Mouse (Mus musculus) limb, embryonic 15.5 days (tissue): Measurements from ENCODE around the gene Dennd1a. TPM values are rescaled to one million over a fixed set of nuclear protein-coding genes. Genes with fewer than 3 reads are reported as not detected.

ENCODE experiments used
- ATAC-seq: fragments of 200-750 bp; cut with Nextera tagmentation; 2 replicates; pipeline ENCODE4 v1.8.0; 2017; ENCODE audit warnings: low read depth, moderate TSS enrichment; ENCODE audit not compliant: insufficient number of reproducible peaks, low FRiP score, low TSS enrichment
- H3K27ac ChIP-seq: fragments of 300-500 bp; sonication (generic); 2 replicates; pipeline ENCODE4 v1.5.1; 2015; ENCODE audit warnings: moderate library complexity, mild to moderate bottlenecking, inconsistent platforms
- H3K27me3 ChIP-seq: fragments of 300-500 bp; sonication (generic); 2 replicates; pipeline ENCODE4 v1.6.1; 2015; ENCODE audit warnings: inconsistent platforms
- H3K36me3 ChIP-seq: fragments of 300-500 bp; sonication (generic); 2 replicates; pipeline ENCODE4 v1.6.1; 2015; ENCODE audit warnings: inconsistent platforms
- H3K4me1 ChIP-seq: fragments of 300-500 bp; sonication (generic); 2 replicates; pipeline ENCODE4 v1.6.1; 2015; ENCODE audit warnings: inconsistent platforms
- H3K4me2 ChIP-seq: fragments of 300-500 bp; sonication (generic); 2 replicates; pipeline ENCODE4 v1.6.1; 2015; ENCODE audit warnings: mild to moderate bottlenecking, inconsistent platforms
- H3K4me3 ChIP-seq: fragments of 300-500 bp; sonication (generic); 2 replicates; pipeline ENCODE4 v1.5.1; 2015; ENCODE audit warnings: mild to moderate bottlenecking, inconsistent platforms
- H3K9ac ChIP-seq: fragments of 300-500 bp; sonication (generic); 2 replicates; pipeline ENCODE4 v1.6.1; 2015; ENCODE audit warnings: inconsistent platforms
- H3K9me3 ChIP-seq: fragments of 300-500 bp; sonication (generic); 2 replicates; pipeline ENCODE4 v1.6.1; 2016; ENCODE audit warnings: inconsistent platforms
- WGBS: fragments of 180-500 bp; shearing (Covaris S2); methylation state at CpG from one replicate; pipeline ENCODE4 v1.1.7; 2015; 5-methylcytosine and 5-hydroxymethylcytosine counted together
- polyA plus RNA-seq: library from polyadenylated mRNA; unstranded; fragments of >200 nt; fragmentation: Nextera tagmentation; extraction: Ambion mirVana; gene quantifications from 2 replicates; pipeline ENCODE4 v1.2.1, GENCODE M21; 2015

Gene Dennd1a
- polyA plus RNA-seq, 1 experiment from 2014 or later, result 13.0 TPM

DNA sequence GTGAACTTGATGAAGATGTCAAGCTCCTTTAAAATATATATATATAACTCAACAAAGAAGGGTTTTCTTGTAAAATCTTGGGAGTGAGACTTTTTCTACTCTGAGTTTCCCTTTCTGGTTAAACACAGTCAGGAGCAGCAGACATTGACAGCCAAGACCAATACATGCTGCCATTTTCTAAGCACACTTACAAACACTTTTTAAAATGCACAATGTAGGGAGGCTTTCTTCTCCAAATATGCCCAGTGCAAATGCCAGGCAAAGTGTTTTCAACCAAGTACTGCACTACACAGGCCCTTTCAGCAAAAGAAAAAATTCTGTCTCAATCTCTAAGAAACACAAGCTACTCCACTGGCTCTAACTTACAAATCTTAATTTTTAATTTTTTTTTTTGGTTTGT, 65.7 kb downstream of the Dennd1a start:
- Histone ChIP-seq H3K4me3 (no peak overlapping the region), H3K27me3 (no peaks in the 10 kb centered on the region), H3K4me1 (no peaks in the 10 kb centered on the region), H3K9ac (no peak overlapping the region), H3K4me2 (no peak overlapping the region), H3K36me3 (no peaks in the 10 kb centered on the region), H3K27ac (no peak overlapping the region), H3K9me3 (no peaks in the 10 kb centered on the region)
- ATAC-seq, result no peak

- Histone ChIP-seq H3K36me3 (no peaks in the 10 kb centered on the region), H3K27me3 (no peaks in the 10 kb centered on the region), H3K4me3 (no peak overlapping the region), H3K4me1 (no peaks in the 10 kb centered on the region), H3K9ac (no peak overlapping the region), H3K9me3 (no peaks in the 10 kb centered on the region), H3K27ac (no peak overlapping the region), H3K4me2 (no peak overlapping the region)
- ATAC-seq, result no peak
- WGBS, result 48% methylated on average over 4 of the region's 4 CpGs
Measured at GRCm38 (mm10) chr2:38220687-38221435, 66.3 kb downstream of the Dennd1a start.

DNA sequence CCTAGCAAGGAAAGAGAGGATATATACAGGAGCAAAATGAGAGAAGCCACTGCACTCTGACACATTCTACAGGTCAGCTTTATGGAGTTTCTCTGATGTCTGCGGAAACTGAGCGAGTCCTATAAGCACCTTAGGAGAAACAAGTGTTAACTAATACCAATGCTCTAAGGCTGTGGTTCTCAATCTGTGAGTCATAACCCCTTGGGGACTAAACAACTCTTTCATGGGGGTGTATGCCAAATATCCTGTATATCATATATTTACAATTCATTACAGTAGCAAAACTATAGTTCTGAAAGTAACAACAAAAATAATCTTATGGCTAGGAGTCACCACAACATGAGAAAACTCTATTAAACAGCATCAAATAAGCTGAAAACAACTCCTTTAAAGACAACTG, 67.5 kb downstream of the Dennd1a start:
- no peak for ATAC-seq
- Histone ChIP-seq H3K4me3 (no peak overlapping the region), H3K4me2 (no peak overlapping the region), H3K36me3 (no peaks in the 10 kb centered on the region), H3K27me3 (no peaks in the 10 kb centered on the region), H3K9ac (no peak overlapping the region), H3K9me3 (no peaks in the 10 kb centered on the region), H3K27ac (no peak overlapping the region), H3K4me1 (no peaks in the 10 kb centered on the region)
- 86% methylated on average over 2 of the region's 2 CpGs for WGBS

- no peak for ATAC-seq
- H3K4me1 ChIP-seq, result no peaks in the 10 kb centered on the region
- no peak overlapping the region for H3K4me3 ChIP-seq
- WGBS, result 74% methylated on average over 1 of the region's 1 CpGs
- H3K9ac ChIP-seq, result no peak overlapping the region
- H3K27me3 ChIP-seq, result no peaks in the 10 kb centered on the region
- no peak overlapping the region for H3K27ac ChIP-seq
- H3K36me3 ChIP-seq, result no peaks in the 10 kb centered on the region
- H3K9me3 ChIP-seq, result no peaks in the 10 kb centered on the region
- no peak overlapping the region for H3K4me2 ChIP-seq
Measured at GRCm38 (mm10) chr2:38213041-38213440, 74.1 kb downstream of the Dennd1a start.

- Histone ChIP-seq H3K4me3 (no peak overlapping the region), H3K9me3 (no peaks in the 10 kb centered on the region), H3K4me1 (no peaks in the 10 kb centered on the region), H3K27ac (no peak overlapping the region), H3K27me3 (no peaks in the 10 kb centered on the region), H3K9ac (no peak overlapping the region), H3K36me3 (no peaks in the 10 kb centered on the region), H3K4me2 (no peak overlapping the region)
- WGBS, result 95% methylated on average over 2 of the region's 2 CpGs
- no peak for ATAC-seq
Measured at GRCm38 (mm10) chr2:38211426-38211825, 75.8 kb downstream of the Dennd1a start.

DNA sequence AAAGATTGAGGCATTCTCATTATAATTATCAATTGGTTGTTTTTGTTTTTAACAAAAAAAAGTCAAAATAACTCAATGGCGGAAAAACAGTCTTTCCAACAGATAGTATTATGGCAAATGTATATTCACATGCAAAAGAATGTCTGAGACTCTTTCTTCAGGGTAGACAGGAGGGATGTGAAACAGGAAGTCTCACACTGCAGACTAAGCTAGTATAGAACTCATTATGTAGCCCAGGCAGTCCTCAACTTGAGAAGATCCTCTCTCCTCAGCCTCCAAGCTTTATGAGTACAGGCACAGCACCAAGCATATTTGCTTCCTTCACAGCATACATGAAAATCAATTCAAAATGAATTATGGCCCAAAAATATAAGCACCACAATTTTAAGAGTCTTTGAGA, 79.4 kb downstream of the Dennd1a start:
- Histone ChIP-seq H3K9ac (no peak overlapping the region), H3K9me3 (no peaks in the 10 kb centered on the region), H3K4me3 (no peak overlapping the region), H3K36me3 (no peaks in the 10 kb centered on the region), H3K4me2 (no peak overlapping the region), H3K4me1 (no peaks in the 10 kb centered on the region), H3K27ac (no peak overlapping the region), H3K27me3 (no peaks in the 10 kb centered on the region)
- no peak for ATAC-seq
- WGBS, result 98% methylated on average over 1 of the region's 1 CpGs

- H3K9me3 ChIP-seq, result no peaks in the 10 kb centered on the region
Measured at GRCm38 (mm10) chr2:38205281-38205680, 81.9 kb downstream of the Dennd1a start.

GRCm38 (mm10) chr2:38204696-38205095, 82.5 kb downstream of the Dennd1a start:
- 41% methylated on average over 2 of the region's 2 CpGs for WGBS
- no peak for ATAC-seq
- no peak overlapping the region for H3K9ac ChIP-seq
- H3K27me3 ChIP-seq, result no peaks in the 10 kb centered on the region
- H3K36me3 ChIP-seq, result no peaks in the 10 kb centered on the region
- H3K27ac ChIP-seq, result no peak overlapping the region
- H3K4me3 ChIP-seq, result no peak overlapping the region
- H3K9me3 ChIP-seq, result no peaks in the 10 kb centered on the region
- no peak overlapping the region for H3K4me2 ChIP-seq
- no peaks in the 10 kb centered on the region for H3K4me1 ChIP-seq

More at GRCm38 (mm10) chr2:38205281-38205680, 81.9 kb downstream of the Dennd1a start:
- no peak overlapping the region for H3K4me2 ChIP-seq
- H3K9ac ChIP-seq, result no peak overlapping the region
- no peaks in the 10 kb centered on the region for H3K27me3 ChIP-seq
- ATAC-seq, result no peak
- H3K4me1 ChIP-seq, result no peaks in the 10 kb centered on the region
- WGBS, result 70% methylated on average over 5 of the region's 5 CpGs
- H3K36me3 ChIP-seq, result no peaks in the 10 kb centered on the region
- H3K4me3 ChIP-seq, result no peak overlapping the region
- no peak overlapping the region for H3K27ac ChIP-seq

GRCm38 (mm10) chr2:38198072-38198471, 89.1 kb downstream of the Dennd1a start:
- Histone ChIP-seq H3K36me3 (no peaks in the 10 kb centered on the region), H3K9me3 (no peaks in the 10 kb centered on the region), H3K4me1 (peaks cover 3% of the 10 kb centered on the region; the same call in 1 of the 2 replicates), H3K4me3 (no peak overlapping the region), H3K4me2 (no peak overlapping the region), H3K27me3 (no peaks in the 10 kb centered on the region), H3K9ac (no peak overlapping the region), H3K27ac (no peak overlapping the region)
- no peak for ATAC-seq
- 89% methylated on average over 1 of the region's 1 CpGs for WGBS

DNA sequence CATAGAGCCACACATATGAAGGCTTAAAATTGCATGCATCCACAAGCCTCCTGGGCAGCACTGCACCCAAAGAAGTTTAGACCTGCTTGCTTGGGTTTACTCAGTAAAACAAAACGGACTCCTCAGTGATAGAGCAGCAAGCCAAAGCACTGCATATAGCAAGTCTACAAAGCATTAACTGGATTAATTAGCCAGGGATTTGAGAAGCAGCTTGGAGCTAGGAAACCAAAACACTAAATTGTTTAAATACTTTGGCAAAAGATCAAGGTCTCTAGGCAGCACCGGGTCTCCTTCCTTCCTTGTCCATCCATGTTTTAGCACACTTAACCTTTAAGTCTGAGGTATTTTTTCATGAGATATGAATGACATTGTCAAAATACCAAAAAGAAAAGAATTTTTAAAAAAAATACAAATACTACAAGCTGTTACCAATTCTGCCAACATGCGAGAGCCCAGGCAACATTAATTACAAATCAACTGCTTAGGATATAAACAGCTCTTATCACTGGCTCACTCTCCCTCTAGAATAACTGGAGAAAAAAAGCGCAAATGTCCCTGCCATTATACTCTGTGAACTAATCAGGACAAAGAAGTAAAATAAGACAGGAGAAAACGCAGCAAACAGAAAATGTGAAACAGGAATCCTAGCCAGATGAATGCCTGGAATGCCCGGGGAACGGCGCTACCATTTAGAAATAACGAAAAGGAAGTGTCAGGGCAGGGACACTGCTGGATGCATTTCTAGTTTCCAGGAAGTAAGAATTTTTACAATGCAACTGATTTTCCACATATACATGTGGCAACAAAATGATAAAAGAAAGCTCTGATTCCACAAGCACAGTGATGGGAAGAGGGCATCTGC, 90.8 kb downstream of the Dennd1a start:
- ATAC-seq, result no peak
- H3K27ac ChIP-seq, result peak overlapping the region; percentile 8; the same call in 1 of the 2 replicates
- H3K27me3 ChIP-seq, result no peaks in the 10 kb centered on the region

DNA sequence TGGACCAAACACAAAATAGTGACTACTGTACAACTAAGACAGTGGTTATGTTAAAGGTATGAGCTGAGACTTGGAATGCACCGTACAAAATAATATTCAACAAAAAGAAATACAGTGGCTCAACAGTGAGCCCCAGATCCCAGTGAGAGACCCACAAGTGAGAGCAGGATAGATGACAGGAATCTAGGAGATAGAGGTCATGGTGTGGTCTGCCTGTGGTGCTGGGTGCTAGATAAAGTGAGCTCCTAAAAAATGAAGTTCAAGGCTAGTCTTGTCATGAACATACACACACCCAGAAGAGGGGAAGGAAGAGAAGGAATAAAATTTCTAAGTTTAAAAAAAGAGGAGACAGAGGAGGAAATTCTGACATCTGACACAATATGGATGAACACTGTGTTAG, 95.2 kb downstream of the Dennd1a start:
- H3K27me3 ChIP-seq, result no peaks in the 10 kb centered on the region
- H3K4me3 ChIP-seq, result no peak overlapping the region
- H3K4me1 ChIP-seq, result peaks cover 3% of the 10 kb centered on the region; the same call in 1 of the 2 replicates
- no peaks in the 10 kb centered on the region for H3K9me3 ChIP-seq
- H3K36me3 ChIP-seq, result no peaks in the 10 kb centered on the region
- no peak overlapping the region for H3K9ac ChIP-seq
- WGBS, result 88% methylated on average over 1 of the region's 1 CpGs
- no peak overlapping the region for H3K27ac ChIP-seq
- H3K4me2 ChIP-seq, result no peak overlapping the region
- ATAC-seq, result no peak

More for the DNA sequence above, 90.8 kb downstream of the Dennd1a start:
- Histone ChIP-seq H3K4me3 (no peak overlapping the region), H3K9ac (no peak overlapping the region), H3K4me1 (peaks cover 3% of the 10 kb centered on the region; the same call in 1 of the 2 replicates), H3K36me3 (no peaks in the 10 kb centered on the region), H3K9me3 (no peaks in the 10 kb centered on the region), H3K4me2 (no peak overlapping the region)
- WGBS, result 29% methylated on average over 9 of the region's 9 CpGs

- Histone ChIP-seq H3K4me3 (no peak overlapping the region), H3K9me3 (no peaks in the 10 kb centered on the region), H3K27ac (no peak overlapping the region), H3K27me3 (no peaks in the 10 kb centered on the region), H3K36me3 (no peaks in the 10 kb centered on the region), H3K4me2 (no peak overlapping the region), H3K4me1 (peaks cover under 1% of the 10 kb centered on the region; the same call in 1 of the 2 replicates), H3K9ac (no peak overlapping the region)
- ATAC-seq, result no peak
Measured at GRCm38 (mm10) chr2:38191601-38192000, 95.6 kb downstream of the Dennd1a start.
